Mouse (Mus musculus) liver, adult 2 months (tissue): ENCODE data around the gene Muc13. TPM values are rescaled to one million over a fixed set of nuclear protein-coding genes. Genes with fewer than 3 reads are reported as not detected.

Experiments
- DNase-seq: peaks from one replicate; pipeline ENCODE4 v3.0.0-alpha.2; 2011; ENCODE audit warnings: low read depth, low spot score; ENCODE audit errors: extremely low read depth
- H3K27ac ChIP-seq: fragments of 200-500 bp; replicated peaks from 2 replicates; pipeline ENCODE4 v1.5.1; 2012; ENCODE audit warnings: low read depth, mild to moderate bottlenecking, control low read depth, inconsistent platforms, low read length; ENCODE audit not compliant: insufficient read depth
- H3K27me3 ChIP-seq: fragments of 200-500 bp; 2 replicates; pipeline ENCODE4 v1.6.1; 2012; ENCODE audit warnings: mild to moderate bottlenecking, moderate library complexity, low read length, inconsistent platforms; ENCODE audit not compliant: control insufficient read depth, insufficient read depth
- H3K36me3 ChIP-seq: fragments of 200-500 bp; 2 replicates; pipeline ENCODE4 v1.6.1; 2012; ENCODE audit warnings: low read length, inconsistent platforms; ENCODE audit not compliant: control insufficient read depth, insufficient read depth
- H3K4me1 ChIP-seq: fragments of 200-500 bp; 2 replicates; pipeline ENCODE4 v1.6.1; 2011; ENCODE audit warnings: low read length; ENCODE audit not compliant: control insufficient read depth, insufficient read depth
- H3K4me3 ChIP-seq: fragments of 200-500 bp; 2 replicates; pipeline ENCODE4 v1.5.1; 2011; ENCODE audit warnings: low read depth, mild to moderate bottlenecking, control low read depth, low read length, moderate library complexity; ENCODE audit not compliant: insufficient read depth
- H3K79me2 ChIP-seq: fragments of 200-500 bp; 2 replicates; pipeline ENCODE4 v1.6.1; 2012; ENCODE audit warnings: inconsistent platforms, mild to moderate bottlenecking, low read length, moderate library complexity; ENCODE audit not compliant: control insufficient read depth, insufficient read depth
- H3K9ac ChIP-seq: fragments of 200-500 bp; 2 replicates; pipeline ENCODE4 v1.6.1; 2012; ENCODE audit warnings: low read depth, mild to moderate bottlenecking, control low read depth, inconsistent platforms, low read length
- CTCF ChIP-seq: fragments of 200-500 bp; IDR thresholded peaks from 2 replicates; pipeline ENCODE4 v1.5.1; 2011; ENCODE audit warnings: low read depth, low read length, control low read depth
- POLR2A ChIP-seq: fragments of 200-500 bp; IDR thresholded peaks from 2 replicates; pipeline ENCODE4 v1.6.1; 2011; ENCODE audit warnings: low read length, control low read depth; ENCODE audit not compliant: insufficient read depth; ENCODE audit errors: extremely low read depth
- WGBS: fragments of 180-500 bp; shearing (Covaris S2); methylation state at CpG from one replicate; pipeline ENCODE4 v1.1.7; 2018; 5-methylcytosine and 5-hydroxymethylcytosine counted together
- polyA plus RNA-seq: library from polyadenylated mRNA; depleted of rRNA; stranded (reverse); fragments of >200 nt; gene quantifications from 2 replicates; pipeline ENCODE4 v1.2.3, GENCODE M21; 2012; rRNA removed
- total RNA-seq: library from RNA; depleted of rRNA; stranded (reverse); fragments of >200 nt; gene quantifications from 2 replicates; pipeline ENCODE4 v1.2.3, GENCODE M21; 2014; rRNA removed

The Muc13 gene
- total and polyA plus RNA-seq, 2 experiments = 0.65 TPM; not detected in 1

DNA sequence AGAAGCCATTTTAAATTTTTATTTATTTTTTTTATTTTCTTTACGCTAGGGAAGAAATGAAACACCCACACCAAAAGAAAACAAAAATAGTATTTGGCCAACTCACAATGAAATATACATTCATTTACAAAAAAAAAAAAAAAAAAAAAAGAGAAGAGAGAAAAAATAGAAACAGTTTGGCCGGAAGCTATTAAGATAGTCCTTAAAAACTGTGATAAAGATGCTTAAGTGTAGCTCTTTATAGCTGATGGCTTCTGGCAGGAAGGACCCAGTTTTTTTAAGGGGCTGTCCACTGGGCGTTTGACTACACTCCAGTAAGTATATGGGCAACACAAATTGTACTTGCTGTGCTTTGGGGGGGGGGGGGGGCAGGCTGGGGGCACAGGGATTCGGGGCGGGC is 65.5 kb downstream of the Muc13 start:
- Histone ChIP-seq H3K36me3 (no peaks in the 10 kb centered on the region), H3K4me3 (no peak overlapping the region), H3K4me1 (peaks cover 4% of the 10 kb centered on the region; the same call in 1 of the 2 replicates), H3K27ac (no peak overlapping the region), H3K9ac (no peak overlapping the region), H3K79me2 (peaks cover 21% of the 10 kb centered on the region; the same call in 1 of the 2 replicates), H3K27me3 (no peaks in the 10 kb centered on the region)
- no peak for TF ChIP-seq CTCF
- no peak for TF ChIP-seq POLR2A
- no peak for DNase-seq
- 86% methylated on average over 5 of the region's 5 CpGs for WGBS

DNA sequence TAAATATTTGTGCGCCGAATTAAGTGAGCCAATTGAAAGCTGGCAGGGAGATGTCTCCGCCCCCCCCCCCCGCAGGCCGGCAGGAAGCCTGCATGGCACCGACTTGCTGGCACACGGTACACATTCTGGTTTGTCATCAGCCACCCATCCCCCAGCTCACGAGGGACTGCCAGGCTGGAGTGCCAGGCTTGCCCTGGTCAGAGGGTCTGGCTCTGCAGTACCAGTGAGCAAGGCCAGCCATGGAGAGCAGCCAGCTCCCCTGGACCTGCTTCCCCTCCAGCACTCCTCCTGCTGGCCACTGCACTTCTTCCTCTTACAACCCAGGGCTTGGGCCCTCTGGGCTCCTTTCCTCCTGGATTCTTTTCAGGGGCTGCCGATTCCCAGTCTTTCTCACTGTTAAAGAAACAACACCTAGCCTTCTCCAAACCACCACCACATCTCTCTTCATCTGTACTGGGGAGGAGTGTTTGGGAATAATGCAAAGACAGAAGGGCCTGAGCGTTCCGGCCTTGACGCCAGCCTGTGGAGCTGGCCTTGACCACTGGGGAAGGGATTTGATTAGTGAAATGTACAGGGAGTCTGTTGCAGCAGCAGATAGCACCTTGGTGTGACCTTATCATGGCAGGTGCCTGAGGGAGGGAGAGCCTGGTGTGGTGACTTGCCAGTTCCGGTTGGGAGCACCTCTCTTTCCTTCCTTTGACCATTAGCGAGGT is 66.3 kb downstream of the Muc13 start:
- Histone ChIP-seq H3K4me3 (no peak overlapping the region), H3K36me3 (no peaks in the 10 kb centered on the region), H3K27me3 (no peaks in the 10 kb centered on the region), H3K27ac (no peak overlapping the region), H3K4me1 (peaks cover 4% of the 10 kb centered on the region; the same call in 1 of the 2 replicates), H3K79me2 (peaks cover 21% of the 10 kb centered on the region; the same call in 1 of the 2 replicates), H3K9ac (no peak overlapping the region)
- DNase-seq = peak; percentile 94
- 30% methylated on average over 14 of the region's 14 CpGs for WGBS
- TF ChIP-seq CTCF = peak; percentile 77
- TF ChIP-seq POLR2A = no peak

DNA sequence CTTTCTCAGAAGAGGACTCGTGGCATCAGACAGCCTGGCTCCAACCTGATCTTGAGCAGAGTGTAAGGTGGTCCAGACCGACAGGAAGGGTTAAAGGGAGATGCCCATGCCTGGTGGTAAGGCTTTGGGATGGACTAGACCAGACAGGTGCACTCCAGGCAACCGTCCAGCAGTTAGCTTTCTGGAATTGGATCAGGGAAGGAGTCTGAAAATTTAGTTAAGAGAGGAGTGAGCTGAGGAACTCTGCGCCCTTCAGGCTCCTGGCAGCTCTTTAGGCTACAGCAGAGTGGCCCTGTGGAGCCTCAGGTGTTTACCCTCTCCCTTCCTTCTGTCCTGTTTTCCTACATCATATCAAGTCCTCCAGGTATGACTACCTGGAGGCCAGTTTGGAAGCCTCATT is 68.6 kb downstream of the Muc13 start:
- 88% methylated on average over 4 of the region's 4 CpGs for WGBS
- Histone ChIP-seq H3K9ac (no peak overlapping the region), H3K27ac (no peak overlapping the region)

DNA sequence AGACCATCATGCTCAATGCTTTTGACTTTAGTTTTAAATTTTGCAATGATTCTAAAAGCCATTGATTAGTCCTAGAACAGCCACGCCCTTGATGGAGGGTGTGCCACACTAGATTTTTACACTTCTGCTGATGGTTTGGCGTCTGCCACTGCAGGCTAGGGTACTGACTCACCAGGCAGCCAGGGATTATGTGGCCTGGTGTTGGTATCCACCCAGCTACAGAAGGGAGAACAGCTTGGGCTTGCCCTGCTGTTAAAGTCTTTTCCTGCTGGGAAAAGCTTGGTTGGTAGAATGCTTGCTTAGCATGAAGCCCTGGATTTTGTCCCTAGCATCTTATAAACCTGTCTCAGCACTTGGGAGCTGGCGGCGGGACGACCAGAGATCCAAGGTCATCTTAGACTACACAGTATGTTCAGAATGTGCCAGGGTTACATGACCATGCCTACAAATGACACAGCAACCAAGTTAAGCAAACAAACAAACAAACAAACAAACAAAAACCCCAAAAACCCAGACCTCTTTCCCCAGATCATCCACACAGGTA is 69.4 kb downstream of the Muc13 start:
- Histone ChIP-seq H3K36me3 (no peaks in the 10 kb centered on the region), H3K4me3 (no peak overlapping the region), H3K27ac (no peak overlapping the region), H3K4me1 (peaks cover 4% of the 10 kb centered on the region; the same call in 1 of the 2 replicates), H3K9ac (no peak overlapping the region), H3K79me2 (peaks cover 26% of the 10 kb centered on the region; the same call in 1 of the 2 replicates), H3K27me3 (no peaks in the 10 kb centered on the region)
- WGBS = 57% methylated on average over 5 of the region's 5 CpGs
- TF ChIP-seq CTCF (no peak), POLR2A (no peak)
- DNase-seq = no peak

More for the DNA sequence above, 68.6 kb downstream of the Muc13 start:
- Histone ChIP-seq H3K36me3 (no peaks in the 10 kb centered on the region), H3K4me1 (peaks cover 4% of the 10 kb centered on the region; the same call in 1 of the 2 replicates), H3K4me3 (no peak overlapping the region), H3K79me2 (peaks cover 26% of the 10 kb centered on the region; the same call in 1 of the 2 replicates), H3K27me3 (no peaks in the 10 kb centered on the region)
- DNase-seq = no peak
- TF ChIP-seq POLR2A = no peak
- no peak for TF ChIP-seq CTCF

Other genes starting within 250 kb of the Muc13 start
- gene Heg1, start 109.7 kb upstream of the Muc13 start, total RNA-seq = 8.6 and 12.6 TPM in 2 replicates
- gene Heg1, start 109.7 kb upstream of the Muc13 start, polyA plus RNA-seq = 5.7 and 5.8 TPM in 2 replicates
- gene Itgb5, start 35.6 kb downstream of the Muc13 start, total RNA-seq = 36.1 and 46.2 TPM in 2 replicates
- 54.6 and 65.1 TPM in 2 replicates for gene Itgb5, start 35.6 kb downstream of the Muc13 start, polyA plus RNA-seq
- 25.4 and 26.5 TPM in 2 replicates for gene Umps, start 173.0 kb downstream of the Muc13 start, total RNA-seq
- gene Umps, start 173.0 kb downstream of the Muc13 start, polyA plus RNA-seq = 12.9 and 14.9 TPM in 2 replicates